Mouse (Mus musculus) heart, embryonic 12.5 days (tissue): ENCODE results near the gene Tmem200c. TPM values are rescaled to one million over a fixed set of nuclear protein-coding genes. Genes with fewer than 3 reads are reported as not detected.
A peak's percentile ranks its signal among the peaks of the same experiment; 100 is the strongest.

ENCODE experiments used
- ATAC-seq: fragments of 200-750 bp; cut with Nextera tagmentation; 2 replicates; pipeline ENCODE4 v1.8.0; 2017; ENCODE audit warnings: moderate TSS enrichment, moderate library complexity; ENCODE audit not compliant: insufficient number of reproducible peaks, low FRiP score
- H3K27ac ChIP-seq: fragments of 300-500 bp; sonication (generic); 2 replicates; pipeline ENCODE4 v1.5.1; 2016; ENCODE audit warnings: mild to moderate bottlenecking, moderate library complexity; ENCODE audit not compliant: poor library complexity, severe bottlenecking
- H3K27me3 ChIP-seq: fragments of 300-500 bp; sonication (generic); replicated peaks from 2 replicates; pipeline ENCODE4 v1.6.1; 2016; ENCODE audit warnings: mild to moderate bottlenecking, moderate library complexity
- H3K36me3 ChIP-seq: fragments of 300-500 bp; sonication (generic); 2 replicates; pipeline ENCODE4 v1.6.1; 2016; ENCODE audit warnings: mild to moderate bottlenecking, moderate library complexity
- H3K4me1 ChIP-seq: fragments of 300-500 bp; sonication (generic); replicated peaks from 2 replicates; pipeline ENCODE4 v1.6.1; 2016; ENCODE audit warnings: mild to moderate bottlenecking
- H3K4me2 ChIP-seq: fragments of 300-500 bp; sonication (generic); 2 replicates; pipeline ENCODE4 v1.6.1; 2016; ENCODE audit warnings: mild to moderate bottlenecking, moderate library complexity
- H3K4me3 ChIP-seq: fragments of 300-500 bp; sonication (generic); 2 replicates; pipeline ENCODE4 v1.5.1; 2016; ENCODE audit warnings: mild to moderate bottlenecking
- H3K9ac ChIP-seq: fragments of 300-500 bp; sonication (generic); 2 replicates; pipeline ENCODE4 v1.6.1; 2016; ENCODE audit warnings: mild to moderate bottlenecking, moderate library complexity
- H3K9me3 ChIP-seq: fragments of 300-500 bp; sonication (generic); replicated peaks from 2 replicates; pipeline ENCODE4 v1.6.1; 2016; ENCODE audit warnings: mild to moderate bottlenecking, moderate library complexity
- WGBS: fragments of 180-500 bp; shearing (Covaris S2); methylation state at CpG from one replicate; pipeline ENCODE4 v1.1.7; 2016; 5-methylcytosine and 5-hydroxymethylcytosine counted together
- polyA plus RNA-seq: library from polyadenylated mRNA; unstranded; fragments of >200 nt; fragmentation: Nextera tagmentation; extraction: Ambion mirVana; gene quantifications from 2 replicates; pipeline ENCODE4 v1.2.1, GENCODE M21; 2016

Tmem200c gene
- polyA plus RNA-seq, 1 experiment from 2014 or later: 0.32 TPM

DNA sequence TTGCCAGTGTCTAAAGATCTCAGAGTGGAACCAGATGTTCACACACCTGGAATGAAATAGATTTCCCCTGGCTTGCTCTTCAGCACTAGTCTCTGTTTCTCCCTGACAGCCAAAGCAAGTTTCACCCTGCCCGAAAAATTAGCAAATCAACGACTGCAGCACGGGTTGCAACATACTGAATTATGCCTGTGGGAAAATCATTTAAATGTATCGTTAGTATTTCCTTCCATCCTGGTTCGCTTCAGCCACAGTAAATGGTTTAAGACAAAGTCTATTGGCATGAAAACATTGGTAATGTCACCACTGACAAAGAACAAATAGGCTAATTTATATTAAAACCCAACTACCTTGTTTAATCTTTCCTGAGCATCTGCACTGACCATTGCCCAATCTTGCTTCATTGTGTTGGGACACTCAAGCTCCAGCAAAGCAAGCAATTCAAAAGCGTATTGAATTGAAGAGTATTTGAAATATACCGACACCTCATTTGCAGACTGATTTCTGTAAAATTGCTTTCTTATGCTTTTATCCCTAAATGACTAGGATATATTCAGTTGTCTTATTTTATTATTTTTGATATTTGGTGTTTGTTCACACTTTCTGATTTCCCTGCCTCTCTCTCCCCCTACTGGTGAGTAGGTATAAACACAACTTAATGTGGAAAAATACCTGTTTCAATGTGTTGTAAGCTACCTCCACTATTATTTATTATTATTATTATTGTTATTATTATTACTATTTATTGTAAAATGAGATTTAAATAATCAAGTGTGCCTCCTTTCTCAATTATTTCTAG, 25.9 kb downstream of the Tmem200c start:
- H3K27me3 ChIP-seq: peaks cover 3% of the 10 kb centered on the region
- no peak overlapping the region for H3K4me3 ChIP-seq
- H3K27ac ChIP-seq: no peak overlapping the region
- WGBS: 79% methylated on average over 7 of the region's 7 CpGs
- no peak for ATAC-seq
- H3K4me2 ChIP-seq: no peak overlapping the region
- H3K9ac ChIP-seq: no peak overlapping the region
- H3K4me1 ChIP-seq: no peaks in the 10 kb centered on the region
- H3K36me3 ChIP-seq: no peaks in the 10 kb centered on the region
- no peaks in the 10 kb centered on the region for H3K9me3 ChIP-seq

DNA sequence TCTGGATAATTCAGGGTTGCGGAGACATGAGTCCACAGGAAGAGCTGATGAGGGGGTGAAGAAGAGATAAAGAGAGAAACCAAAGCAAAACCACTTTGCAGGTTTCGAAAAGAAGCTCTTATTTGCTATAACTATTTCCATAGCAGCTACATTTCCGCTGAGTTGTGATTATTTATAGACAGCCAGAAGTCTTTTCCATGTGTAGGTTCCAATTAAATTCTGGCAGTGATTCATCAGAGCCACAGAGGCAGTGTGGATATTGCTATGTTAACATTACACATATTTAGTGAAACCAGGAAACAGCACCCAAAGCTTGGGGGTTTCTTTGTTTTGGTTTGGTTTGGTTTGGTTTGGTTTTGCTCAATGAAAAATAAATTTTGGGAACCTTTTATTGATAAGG, 37.8 kb downstream of the Tmem200c start:
- no peaks in the 10 kb centered on the region for H3K4me1 ChIP-seq
- H3K27me3 ChIP-seq: no peaks in the 10 kb centered on the region
- 77% methylated on average over 3 of the region's 3 CpGs for WGBS
- no peak overlapping the region for H3K9ac ChIP-seq
- H3K27ac ChIP-seq: no peak overlapping the region
- H3K4me3 ChIP-seq: no peak overlapping the region
- no peaks in the 10 kb centered on the region for H3K9me3 ChIP-seq
- no peak for ATAC-seq
- H3K36me3 ChIP-seq: no peaks in the 10 kb centered on the region
- H3K4me2 ChIP-seq: no peak overlapping the region

DNA sequence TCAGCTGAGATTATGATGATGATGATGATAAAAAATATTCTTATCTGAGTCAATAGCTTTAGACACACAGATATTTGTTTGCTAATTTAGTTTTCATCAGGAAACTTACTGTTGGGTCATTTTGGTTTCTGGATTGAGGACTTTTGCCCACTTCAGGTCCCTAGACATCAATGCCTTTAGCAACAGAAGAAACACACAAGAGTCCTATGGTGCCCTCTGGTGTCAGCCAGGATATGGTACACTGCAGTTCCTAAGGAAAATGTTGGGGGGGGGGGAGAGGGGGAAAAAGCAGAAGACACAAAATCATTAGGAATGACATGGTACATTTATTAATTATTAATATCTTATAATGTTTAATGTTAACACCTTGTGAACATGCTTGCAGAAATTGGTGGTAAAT, 42.0 kb downstream of the Tmem200c start:
- ATAC-seq: no peak
- no peaks in the 10 kb centered on the region for H3K9me3 ChIP-seq
- no peaks in the 10 kb centered on the region for H3K36me3 ChIP-seq
- no peak overlapping the region for H3K27ac ChIP-seq
- H3K9ac ChIP-seq: no peak overlapping the region
- no peak overlapping the region for H3K4me2 ChIP-seq
- no peaks in the 10 kb centered on the region for H3K27me3 ChIP-seq
- H3K4me1 ChIP-seq: no peaks in the 10 kb centered on the region
- H3K4me3 ChIP-seq: no peak overlapping the region

DNA sequence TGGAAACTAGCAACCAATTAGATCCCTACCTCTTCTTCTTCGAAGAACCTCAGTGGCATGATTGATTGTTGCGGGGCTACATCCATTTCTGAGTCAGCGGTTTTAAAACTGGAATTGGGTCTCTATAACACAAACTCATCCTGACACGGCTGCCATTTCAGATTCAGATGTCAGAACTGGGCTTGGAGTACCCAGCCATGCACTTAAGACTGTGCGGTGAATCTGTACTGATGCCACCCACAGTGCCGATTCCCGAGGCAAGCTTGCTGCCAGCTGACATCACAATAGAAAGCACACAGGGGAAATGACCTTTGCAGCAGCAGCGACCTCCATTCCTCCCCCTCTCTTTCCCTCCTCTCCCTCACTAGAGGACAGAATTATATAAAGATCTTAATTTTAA, 47.6 kb downstream of the Tmem200c start:
- Histone ChIP-seq H3K4me3 (no peak overlapping the region), H3K4me2 (no peak overlapping the region), H3K4me1 (no peaks in the 10 kb centered on the region), H3K9me3 (no peaks in the 10 kb centered on the region), H3K27ac (no peak overlapping the region), H3K36me3 (no peaks in the 10 kb centered on the region), H3K27me3 (no peaks in the 10 kb centered on the region), H3K9ac (no peak overlapping the region)
- no peak for ATAC-seq
- 68% methylated on average over 8 of the region's 8 CpGs for WGBS

DNA sequence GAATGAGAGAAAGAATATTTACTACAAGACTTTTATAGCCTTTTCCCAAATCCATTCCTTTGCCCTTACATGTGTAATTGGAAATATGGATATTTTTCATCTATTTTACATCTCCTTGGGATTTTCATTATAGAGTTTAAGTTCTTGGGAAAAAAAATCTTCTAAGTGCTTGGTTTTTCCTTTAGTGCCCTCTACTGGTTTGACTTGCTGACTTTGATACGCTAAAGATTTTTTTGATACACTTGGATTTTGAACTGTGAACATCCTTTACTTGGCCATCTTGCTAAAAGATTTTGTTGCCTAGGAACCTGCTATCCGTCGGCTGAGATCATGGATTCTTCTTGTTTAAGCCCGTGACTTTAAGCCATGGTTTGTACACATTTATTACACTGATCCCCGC, 48.8 kb downstream of the Tmem200c start:
- Histone ChIP-seq H3K9me3 (no peaks in the 10 kb centered on the region), H3K27me3 (no peaks in the 10 kb centered on the region)
- ATAC-seq: no peak

DNA sequence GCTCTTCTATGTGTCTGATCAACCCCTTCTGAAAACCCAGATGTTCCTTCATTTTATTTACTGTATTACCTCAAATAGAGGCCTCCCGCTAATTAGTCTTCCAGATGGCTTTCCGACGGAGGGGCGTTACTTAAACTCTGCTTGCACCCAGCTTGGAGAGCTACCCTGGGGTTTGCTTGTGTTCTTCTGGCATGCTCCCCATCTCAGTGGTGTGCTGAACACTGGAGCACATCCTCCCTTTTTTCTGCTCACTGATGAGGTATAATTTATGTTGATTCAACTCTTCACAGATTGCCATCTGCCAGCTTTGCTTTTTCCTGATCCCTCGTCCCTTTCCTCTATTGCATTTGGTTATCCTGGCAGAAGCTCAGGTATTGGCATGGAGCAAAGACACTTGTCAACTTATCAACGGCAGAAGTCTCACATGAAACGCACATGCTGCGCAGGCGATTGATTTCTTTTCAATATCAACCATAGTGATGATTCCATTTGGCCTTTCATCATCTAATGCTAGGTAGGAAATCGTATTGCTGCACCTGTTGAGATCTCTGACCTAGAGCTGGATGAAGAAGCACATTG, 49.6 kb downstream of the Tmem200c start:
- no peak overlapping the region for H3K4me2 ChIP-seq
- ATAC-seq: no peak
- no peak overlapping the region for H3K9ac ChIP-seq
- H3K27me3 ChIP-seq: no peaks in the 10 kb centered on the region
- 83% methylated on average over 10 of the region's 10 CpGs for WGBS
- no peak overlapping the region for H3K27ac ChIP-seq
- no peaks in the 10 kb centered on the region for H3K36me3 ChIP-seq
- no peaks in the 10 kb centered on the region for H3K9me3 ChIP-seq
- no peaks in the 10 kb centered on the region for H3K4me1 ChIP-seq
- no peak overlapping the region for H3K4me3 ChIP-seq

More for the DNA sequence above, 48.8 kb downstream of the Tmem200c start:
- Histone ChIP-seq H3K4me2 (no peak overlapping the region), H3K4me1 (no peaks in the 10 kb centered on the region), H3K27ac (no peak overlapping the region), H3K9ac (no peak overlapping the region), H3K36me3 (no peaks in the 10 kb centered on the region), H3K4me3 (no peak overlapping the region)
- 64% methylated on average over 5 of the region's 5 CpGs for WGBS

DNA sequence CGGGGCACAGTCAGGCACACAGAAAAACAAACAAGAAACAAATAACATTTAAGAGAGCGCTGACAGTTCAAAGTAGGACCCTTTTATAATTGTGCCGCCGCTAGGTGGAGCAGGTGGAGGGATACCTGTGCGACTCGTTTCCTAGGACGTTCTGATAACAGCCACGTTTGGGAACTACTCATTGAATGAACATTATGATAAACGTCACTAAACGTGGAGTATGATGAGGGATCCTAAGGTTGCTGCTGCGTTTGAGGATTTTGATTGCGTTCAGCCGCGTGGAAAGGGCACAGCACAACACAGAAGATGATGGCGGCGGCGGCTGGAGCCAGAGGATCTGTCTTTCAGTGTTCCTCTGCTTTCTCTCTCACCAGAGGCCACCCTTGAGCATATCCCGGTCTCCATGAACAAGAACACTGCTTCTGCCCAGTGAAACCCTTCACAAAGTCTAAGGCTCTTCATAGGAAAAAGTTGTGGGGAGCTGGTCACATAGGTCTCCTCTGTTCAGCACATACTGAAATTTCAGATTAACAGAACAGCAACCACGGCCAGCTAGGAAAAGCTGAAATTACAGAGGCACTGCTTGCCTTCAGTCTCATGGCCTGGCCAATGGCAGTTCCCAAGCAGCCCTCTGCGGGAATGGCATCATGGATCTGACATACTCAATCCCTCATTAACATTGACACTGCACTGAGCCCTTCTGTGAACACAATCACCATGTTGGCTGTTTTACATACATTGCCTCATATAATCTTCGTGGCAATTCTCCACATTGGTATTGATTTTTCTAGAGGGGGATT, 55.5 kb downstream of the Tmem200c start:
- no peak for ATAC-seq
- Histone ChIP-seq H3K4me3 (peak overlapping the region; percentile 48), H3K27me3 (no peaks in the 10 kb centered on the region), H3K36me3 (no peaks in the 10 kb centered on the region), H3K9ac (no peak overlapping the region), H3K9me3 (no peaks in the 10 kb centered on the region), H3K27ac (no peak overlapping the region), H3K4me2 (peak overlapping the region; percentile 63), H3K4me1 (no peaks in the 10 kb centered on the region; the same call in 1 of the 2 replicates)
- 15% methylated on average over 21 of the region's 21 CpGs for WGBS

DNA sequence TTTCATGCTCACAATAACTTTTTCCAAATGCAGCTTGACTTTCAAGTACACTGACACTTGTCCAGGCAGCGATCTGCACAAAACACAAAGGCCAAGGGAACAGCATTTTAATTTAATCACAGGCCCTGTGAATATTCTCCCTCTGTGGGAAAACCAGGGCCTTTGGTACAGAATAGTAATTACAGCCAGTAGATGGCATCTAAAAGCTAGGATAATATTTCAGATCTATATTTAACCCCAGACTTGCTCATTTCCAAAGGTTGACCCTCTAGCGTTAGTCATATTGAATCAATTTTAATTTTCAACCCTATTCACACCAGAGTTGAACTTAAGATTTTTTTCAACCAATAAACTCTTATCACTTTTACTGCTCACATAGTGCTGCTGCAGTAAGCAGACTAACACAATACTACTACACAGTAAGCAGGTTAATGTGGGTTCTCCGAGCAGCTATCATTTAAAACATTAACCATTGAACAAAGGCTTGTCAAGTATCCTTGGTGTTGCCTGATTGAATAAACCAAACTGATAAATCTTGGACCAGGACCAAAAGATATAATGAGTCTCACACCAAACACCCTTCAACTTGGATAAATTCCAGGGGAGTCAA, 57.2 kb downstream of the Tmem200c start:
- no peak overlapping the region for H3K9ac ChIP-seq
- no peak overlapping the region for H3K4me2 ChIP-seq
- H3K4me1 ChIP-seq: no peaks in the 10 kb centered on the region; the same call in 1 of the 2 replicates
- WGBS: 52% methylated on average over 3 of the region's 3 CpGs
- H3K27ac ChIP-seq: no peak overlapping the region
- H3K27me3 ChIP-seq: no peaks in the 10 kb centered on the region
- no peaks in the 10 kb centered on the region for H3K36me3 ChIP-seq
- ATAC-seq: no peak
- no peak overlapping the region for H3K4me3 ChIP-seq
- no peaks in the 10 kb centered on the region for H3K9me3 ChIP-seq

DNA sequence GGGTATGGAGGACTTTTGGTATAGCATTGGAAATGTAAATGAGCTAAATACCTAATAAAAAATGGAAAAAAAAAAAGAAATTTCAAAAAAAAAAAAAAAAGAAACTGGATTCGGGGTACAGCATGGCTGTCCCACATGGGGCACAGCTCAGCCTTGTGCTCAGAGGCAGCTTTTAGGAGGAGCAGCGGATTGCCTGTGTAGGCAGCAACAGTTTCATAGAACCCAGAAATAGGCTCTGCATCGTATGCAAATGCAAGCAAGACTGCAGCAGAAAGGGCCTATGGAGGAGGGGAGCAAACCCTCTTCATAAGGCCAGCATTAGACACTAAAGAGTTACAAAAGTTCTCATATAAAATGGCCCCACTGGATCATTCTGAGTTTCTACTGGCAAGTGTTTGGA, 64.2 kb downstream of the Tmem200c start:
- Histone ChIP-seq H3K9me3 (no peaks in the 10 kb centered on the region), H3K4me3 (no peak overlapping the region), H3K9ac (no peak overlapping the region), H3K4me2 (no peak overlapping the region), H3K27ac (no peak overlapping the region), H3K36me3 (no peaks in the 10 kb centered on the region), H3K27me3 (no peaks in the 10 kb centered on the region), H3K4me1 (no peaks in the 10 kb centered on the region)
- WGBS: 85% methylated on average over 3 of the region's 3 CpGs
- ATAC-seq: no peak
